In the genomic region with DNA sequence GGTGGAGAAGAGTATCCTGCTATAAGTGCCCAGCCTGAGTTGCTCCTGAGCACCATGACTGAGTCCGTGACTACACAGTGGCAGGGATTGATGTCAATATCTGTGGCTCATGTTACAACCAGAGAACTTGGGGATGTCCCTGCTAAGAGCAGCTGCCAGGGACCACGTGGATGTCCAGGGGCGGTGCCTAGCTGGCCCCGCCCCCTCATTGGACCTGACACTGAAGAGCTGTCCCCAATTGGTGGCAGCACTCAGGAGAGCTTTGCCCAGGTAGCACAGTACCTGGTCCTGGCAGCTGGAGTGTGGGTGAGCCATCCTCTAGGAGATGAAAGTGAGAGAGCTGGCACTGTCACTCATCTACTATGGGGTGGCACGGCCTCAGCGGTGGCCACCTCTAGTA, we compare ENCODE assay signal across 13 mouse cellular contexts. TPM values are rescaled to one million over a fixed set of nuclear protein-coding genes. Genes with fewer than 3 reads are reported as not detected.
DNase-seq lines count a peak whose midpoint lies in the region; ATAC-seq lines count a peak whose summit lies in the region.
"Had no signal": no experiment of that assay in that cellular context is flagged by ENCODE, and none has a peak within 500 bp of the region (broad histone marks: within the 10 kb centered on the region; RNA-seq: fewer than 3 reads in every experiment).

No protein-coding gene starts in this region.

- H3K4me2 ChIP-seq in embryonic facial prominence, embryonic 11.5 days (ENCODE audit: low read depth, low read length), result no peak overlapping the region
- no peak overlapping the region for H3K4me2 ChIP-seq in midbrain, embryonic 13.5 days (replicated peaks)
- H3K4me2 ChIP-seq in midbrain, embryonic 11.5 days, result no peak overlapping the region
- H3K4me2 ChIP-seq in intestine, embryonic 16.5 days (ENCODE audit: low read depth, low read length), result no peak overlapping the region

- H3K9ac ChIP-seq in embryonic facial prominence, embryonic 11.5 days (replicated peaks; ENCODE audit: low read length), result no peak overlapping the region
- H3K9ac ChIP-seq in midbrain, embryonic 13.5 days (replicated peaks), result no peak overlapping the region
- no peak overlapping the region for H3K9ac ChIP-seq in midbrain, embryonic 11.5 days (ENCODE audit: low read length)
- H3K9ac ChIP-seq in intestine, embryonic 16.5 days (ENCODE audit: low read depth, low read length), result no peak overlapping the region

- no peaks in the 10 kb centered on the region for H3K4me1 ChIP-seq in embryonic facial prominence, embryonic 11.5 days (ENCODE audit: control insufficient read depth, insufficient read depth, low read length)
- H3K4me1 ChIP-seq in embryonic facial prominence, embryonic 10.5 days, result no peaks in the 10 kb centered on the region
- H3K4me1 ChIP-seq in midbrain, embryonic 13.5 days (replicated peaks), result no peaks in the 10 kb centered on the region
- no peaks in the 10 kb centered on the region for H3K4me1 ChIP-seq in midbrain, embryonic 11.5 days (ENCODE audit: control insufficient read depth, insufficient read depth, low read length)
- H3K4me1 ChIP-seq in intestine, embryonic 16.5 days (ENCODE audit: control insufficient read depth, insufficient read depth, low read length), result no peaks in the 10 kb centered on the region

- no peaks in the 10 kb centered on the region for H3K27me3 ChIP-seq in embryonic facial prominence, embryonic 11.5 days (ENCODE audit: control insufficient read depth, insufficient read depth, low read length)
- H3K27me3 ChIP-seq in embryonic facial prominence, embryonic 10.5 days (replicated peaks; ENCODE audit: low read depth, poor library complexity, severe bottlenecking), result no peaks in the 10 kb centered on the region
- no peaks in the 10 kb centered on the region for H3K27me3 ChIP-seq in midbrain, embryonic 13.5 days
- H3K27me3 ChIP-seq in midbrain, embryonic 11.5 days (ENCODE audit: control insufficient read depth, insufficient read depth, low read length), result no peaks in the 10 kb centered on the region
- H3K27me3 ChIP-seq in intestine, embryonic 16.5 days (replicated peaks; ENCODE audit: control insufficient read depth, insufficient read depth, low read length), result no peaks in the 10 kb centered on the region
- H3K27me3 ChIP-seq in splenic B cell, adult 2 months (ENCODE audit: control insufficient read depth, insufficient read depth, low read length, poor library complexity, severe bottlenecking), result no peaks in the 10 kb centered on the region

- ATAC-seq in embryonic facial prominence, embryonic 11.5 days (replicated peaks; ENCODE audit: insufficient number of reproducible peaks, low FRiP score, low TSS enrichment, low read depth), result peak; percentile 66
- ATAC-seq in midbrain, embryonic 13.5 days, result 0 out of 2 replicates have a peak, but pooled peaks have one; percentile 11
- ATAC-seq in midbrain, embryonic 11.5 days (ENCODE audit: low FRiP score), result no peak
- 0 out of 2 replicates have a peak, but pooled peaks have one; percentile 46 for ATAC-seq in intestine, embryonic 16.5 days
- ATAC-seq: forebrain, embryonic 14.5 days had no signal

- no peaks in the 10 kb centered on the region for H3K9me3 ChIP-seq in embryonic facial prominence, embryonic 11.5 days (replicated peaks; ENCODE audit: control insufficient read depth, low read length)
- H3K9me3 ChIP-seq in embryonic facial prominence, embryonic 10.5 days, result no peaks in the 10 kb centered on the region
- no peaks in the 10 kb centered on the region for H3K9me3 ChIP-seq in midbrain, embryonic 13.5 days
- no peaks in the 10 kb centered on the region for H3K9me3 ChIP-seq in midbrain, embryonic 11.5 days (ENCODE audit: control insufficient read depth, low read length)
- no peaks in the 10 kb centered on the region for H3K9me3 ChIP-seq in intestine, embryonic 16.5 days (ENCODE audit: control insufficient read depth, low read length)

- no peaks in the 10 kb centered on the region for H3K36me3 ChIP-seq in embryonic facial prominence, embryonic 11.5 days (replicated peaks; ENCODE audit: control insufficient read depth, insufficient read depth, low read depth, low read length)
- no peaks in the 10 kb centered on the region for H3K36me3 ChIP-seq in embryonic facial prominence, embryonic 10.5 days (replicated peaks)
- no peaks in the 10 kb centered on the region for H3K36me3 ChIP-seq in midbrain, embryonic 13.5 days
- H3K36me3 ChIP-seq in midbrain, embryonic 11.5 days (ENCODE audit: control insufficient read depth, insufficient read depth, low read length), result no peaks in the 10 kb centered on the region
- no peaks in the 10 kb centered on the region for H3K36me3 ChIP-seq in intestine, embryonic 16.5 days (ENCODE audit: control insufficient read depth, insufficient read depth, low read length)
- no peaks in the 10 kb centered on the region for H3K36me3 ChIP-seq in splenic B cell, adult 2 months (ENCODE audit: control insufficient read depth, insufficient read depth, low read length, poor library complexity, severe bottlenecking)

- 64% methylated on average over 6 of the region's 6 CpGs for WGBS in embryonic facial prominence, embryonic 11.5 days
- 65% methylated on average over 6 of the region's 6 CpGs for WGBS in embryonic facial prominence, embryonic 10.5 days
- 73% methylated on average over 6 of the region's 6 CpGs for WGBS in midbrain, embryonic 13.5 days
- WGBS in midbrain, embryonic 11.5 days, result 62% methylated on average over 6 of the region's 6 CpGs
- WGBS in intestine, embryonic 16.5 days, result 60% methylated on average over 6 of the region's 6 CpGs

- no peak overlapping the region for H3K27ac ChIP-seq in embryonic facial prominence, embryonic 11.5 days (replicated peaks; ENCODE audit: low read depth, low read length)
- no peak overlapping the region for H3K27ac ChIP-seq in embryonic facial prominence, embryonic 10.5 days (replicated peaks)
- no peak overlapping the region for H3K27ac ChIP-seq in midbrain, embryonic 13.5 days
- no peak overlapping the region for H3K27ac ChIP-seq in midbrain, embryonic 11.5 days (ENCODE audit: low read depth, low read length)
- no peak overlapping the region for H3K27ac ChIP-seq in intestine, embryonic 16.5 days (ENCODE audit: low read length)

- DNase-seq in embryonic facial prominence, embryonic 11.5 days (ENCODE audit: low spot score), result no peak
- DNase-seq in embryonic facial prominence, embryonic 10.5 days (ENCODE audit: low spot score), result no peak
- no peak for DNase-seq in midbrain, embryonic 11.5 days (ENCODE audit: low spot score, missing footprints)
- peak; percentile 37 for DNase-seq in splenic B cell, adult 2 months (ENCODE audit: low read depth, low spot score)
- DNase-seq in gastrocnemius, postnatal 10 days, result no peak
- no peak for DNase-seq in frontal cortex, adult 2 months (ENCODE audit: extremely low spot score in 1 of 2, low spot score in 1 of 2)
- DNase-seq: adrenal gland, adult 8-10 months; gastrocnemius, postnatal 36 days; kidney, postnatal 36 days; lung, postnatal 10 days had no signal

- H3K4me3 ChIP-seq in embryonic facial prominence, embryonic 11.5 days (ENCODE audit: low read depth, low read length), result no peak overlapping the region
- H3K4me3 ChIP-seq in embryonic facial prominence, embryonic 10.5 days, result no peak overlapping the region
- no peak overlapping the region for H3K4me3 ChIP-seq in midbrain, embryonic 13.5 days (replicated peaks)
- H3K4me3 ChIP-seq in midbrain, embryonic 11.5 days (ENCODE audit: low read depth, low read length), result no peak overlapping the region
- H3K4me3 ChIP-seq in intestine, embryonic 16.5 days (ENCODE audit: low read length), result no peak overlapping the region

RNA-seq across cellular contexts. Expression of gene Tmtc4, which starts 9.1 kb away (rescaled TPM):
- 39.3 and 40.3 TPM in 2 replicates for polyA plus RNA-seq in embryonic facial prominence, embryonic 11.5 days (2014; fragmentation: Nextera tagmentation; extraction: Ambion mirVana)
- 32.2 and 32.4 TPM in 2 replicates for polyA plus RNA-seq in embryonic facial prominence, embryonic 10.5 days (2016; fragmentation: Nextera tagmentation; extraction: Ambion mirVana)
- polyA plus RNA-seq in midbrain, embryonic 13.5 days (2015; fragmentation: Nextera tagmentation; extraction: Ambion mirVana), result 48.1 and 51.5 TPM in 2 replicates
- polyA plus RNA-seq in midbrain, embryonic 11.5 days (2014; fragmentation: Nextera tagmentation; extraction: Ambion mirVana), result 39.8 and 41.6 TPM in 2 replicates
- polyA plus RNA-seq in intestine, embryonic 16.5 days (2015; fragmentation: Nextera tagmentation; extraction: Ambion mirVana), result 15.9 and 17.4 TPM in 2 replicates
- 10 to 100 TPM; 12.3 to 15.6 TPM for total RNA-seq in gastrocnemius, postnatal 10 days (2021)
- 17.0 and 18.8 TPM in 2 replicates for polyA plus RNA-seq in frontal cortex, adult 2 months (2012; rRNA removed)
